Mouse (Mus musculus) heart, embryonic 15.5 days (tissue): Measurements from ENCODE around the gene Mrnip. TPM values are rescaled to one million over a fixed set of nuclear protein-coding genes. Genes with fewer than 3 reads are reported as not detected.

Experiments used
- ATAC-seq: fragments of 200-750 bp; cut with Nextera tagmentation; replicated peaks from 2 replicates; pipeline ENCODE4 v1.8.0; 2017; ENCODE audit warnings: low read depth, moderate TSS enrichment; ENCODE audit not compliant: insufficient number of reproducible peaks, insufficient read depth, low FRiP score
- H3K27ac ChIP-seq: fragments of 300-500 bp; sonication (generic); 2 replicates; pipeline ENCODE4 v1.5.1; 2015; ENCODE audit warnings: mild to moderate bottlenecking, inconsistent platforms
- H3K27me3 ChIP-seq: fragments of 300-500 bp; sonication (generic); 2 replicates; pipeline ENCODE4 v1.6.1; 2015; ENCODE audit warnings: inconsistent platforms
- H3K36me3 ChIP-seq: fragments of 300-500 bp; sonication (generic); 2 replicates; pipeline ENCODE4 v1.6.1; 2015; ENCODE audit warnings: mild to moderate bottlenecking, inconsistent platforms
- H3K4me1 ChIP-seq: fragments of 300-500 bp; sonication (generic); replicated peaks from 2 replicates; pipeline ENCODE4 v1.6.1; 2015; ENCODE audit warnings: inconsistent platforms
- H3K4me2 ChIP-seq: fragments of 300-500 bp; sonication (generic); 2 replicates; pipeline ENCODE4 v1.6.1; 2015; ENCODE audit warnings: inconsistent platforms, mild to moderate bottlenecking, moderate library complexity
- H3K4me3 ChIP-seq: fragments of 300-500 bp; sonication (generic); 2 replicates; pipeline ENCODE4 v1.5.1; 2015; ENCODE audit warnings: mild to moderate bottlenecking, inconsistent platforms
- H3K9ac ChIP-seq: fragments of 300-500 bp; sonication (generic); 2 replicates; pipeline ENCODE4 v1.6.1; 2015; ENCODE audit warnings: mild to moderate bottlenecking, inconsistent platforms
- H3K9me3 ChIP-seq: fragments of 300-500 bp; sonication (generic); replicated peaks from 2 replicates; pipeline ENCODE4 v1.6.1; 2016; ENCODE audit warnings: inconsistent platforms
- WGBS: fragments of 180-500 bp; shearing (Covaris S2); methylation state at CpG from one replicate; pipeline ENCODE4 v1.1.7; 2015; ENCODE audit warnings: mixed read lengths; 5-methylcytosine and 5-hydroxymethylcytosine counted together
- polyA plus RNA-seq: library from polyadenylated mRNA; unstranded; fragments of >200 nt; fragmentation: Nextera tagmentation; extraction: Ambion mirVana; gene quantifications from 2 replicates; pipeline ENCODE4 v1.2.1, GENCODE M21; 2015

The Mrnip gene
- polyA plus RNA-seq, 1 experiment from 2014 or later = 7.9 TPM

DNA sequence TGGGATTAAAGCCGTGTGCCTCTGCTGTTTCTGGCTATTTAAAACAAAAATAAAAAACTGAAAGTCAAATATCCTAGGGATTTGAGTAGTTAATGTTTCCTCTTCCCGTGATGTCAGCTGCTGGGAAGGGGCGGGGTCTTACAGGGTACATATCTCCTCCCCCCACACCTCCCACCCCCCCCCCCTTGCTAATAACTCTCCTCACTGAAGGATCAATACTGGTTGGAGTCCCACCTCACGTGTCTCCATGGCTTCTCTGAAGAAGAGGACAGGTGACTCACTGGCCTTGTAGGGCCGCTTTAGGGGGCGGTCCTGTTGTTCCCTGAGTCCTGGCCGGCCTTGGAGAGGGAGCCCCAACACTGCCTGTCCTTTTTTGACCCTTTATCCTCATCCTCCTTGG lies 14.4 kb downstream of the Mrnip start:
- ATAC-seq = no peak
- no peaks in the 10 kb centered on the region for H3K9me3 ChIP-seq
- WGBS = 78% methylated on average over 7 of the region's 7 CpGs
- H3K4me3 ChIP-seq = no peak overlapping the region
- no peak overlapping the region for H3K9ac ChIP-seq
- H3K27me3 ChIP-seq = no peaks in the 10 kb centered on the region
- H3K4me1 ChIP-seq = 0 out of 2 replicates have a peak, but pooled peaks cover 3% of the 10 kb centered on the region
- H3K4me2 ChIP-seq = no peak overlapping the region
- H3K27ac ChIP-seq = no peak overlapping the region
- no peaks in the 10 kb centered on the region for H3K36me3 ChIP-seq

DNA sequence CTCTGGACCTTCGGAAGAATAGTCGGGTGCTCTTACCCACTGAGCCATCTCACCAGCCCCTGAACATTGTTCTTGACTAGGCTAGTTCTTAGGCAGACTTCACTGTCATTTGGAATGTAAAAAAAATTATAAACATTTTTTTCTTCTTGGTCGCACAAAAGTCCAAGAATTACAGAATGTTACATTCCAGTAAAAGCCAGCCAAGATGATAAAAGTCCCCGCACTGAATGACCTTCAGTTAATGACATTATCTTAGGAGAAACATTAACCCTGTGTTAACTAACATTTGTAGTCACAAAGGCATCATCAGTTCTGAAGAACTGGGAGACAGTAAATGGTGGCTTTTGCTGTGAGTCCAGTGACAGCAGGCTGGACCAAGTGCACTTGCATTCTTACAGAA lies 16.1 kb downstream of the Mrnip start:
- H3K27me3 ChIP-seq = no peaks in the 10 kb centered on the region
- H3K36me3 ChIP-seq = no peaks in the 10 kb centered on the region
- no peak overlapping the region for H3K9ac ChIP-seq
- no peaks in the 10 kb centered on the region for H3K4me1 ChIP-seq
- WGBS = 65% methylated on average over 4 of the region's 4 CpGs
- no peaks in the 10 kb centered on the region for H3K9me3 ChIP-seq
- no peak overlapping the region for H3K27ac ChIP-seq
- ATAC-seq = no peak
- no peak overlapping the region for H3K4me2 ChIP-seq
- no peak overlapping the region for H3K4me3 ChIP-seq

DNA sequence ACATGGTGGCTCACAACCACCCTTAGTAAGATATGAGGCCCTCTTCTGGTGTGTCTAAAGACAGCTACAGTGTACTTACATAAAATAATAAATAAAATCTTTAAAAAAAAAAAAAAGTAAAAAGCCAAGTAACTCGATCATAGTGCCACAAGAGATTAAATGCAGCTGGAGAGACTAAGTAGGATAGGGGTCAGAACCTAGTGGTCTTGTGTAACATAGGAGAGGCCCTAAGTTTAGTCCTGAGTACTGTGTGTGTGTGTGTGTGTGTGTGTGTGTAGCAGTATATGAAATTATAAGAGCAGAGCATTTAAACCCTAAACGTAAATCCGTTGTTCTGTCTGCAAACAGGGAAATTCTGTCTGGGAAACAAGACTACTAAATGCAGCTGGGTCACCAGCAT lies 18.0 kb downstream of the Mrnip start:
- no peak overlapping the region for H3K27ac ChIP-seq
- no peaks in the 10 kb centered on the region for H3K27me3 ChIP-seq
- no peak overlapping the region for H3K4me3 ChIP-seq
- ATAC-seq = no peak
- peaks cover 2% of the 10 kb centered on the region; the same call in 1 of the 2 replicates for H3K36me3 ChIP-seq
- 86% methylated on average over 3 of the region's 3 CpGs for WGBS
- H3K9ac ChIP-seq = no peak overlapping the region
- no peaks in the 10 kb centered on the region for H3K9me3 ChIP-seq
- no peak overlapping the region for H3K4me2 ChIP-seq
- H3K4me1 ChIP-seq = no peaks in the 10 kb centered on the region

DNA sequence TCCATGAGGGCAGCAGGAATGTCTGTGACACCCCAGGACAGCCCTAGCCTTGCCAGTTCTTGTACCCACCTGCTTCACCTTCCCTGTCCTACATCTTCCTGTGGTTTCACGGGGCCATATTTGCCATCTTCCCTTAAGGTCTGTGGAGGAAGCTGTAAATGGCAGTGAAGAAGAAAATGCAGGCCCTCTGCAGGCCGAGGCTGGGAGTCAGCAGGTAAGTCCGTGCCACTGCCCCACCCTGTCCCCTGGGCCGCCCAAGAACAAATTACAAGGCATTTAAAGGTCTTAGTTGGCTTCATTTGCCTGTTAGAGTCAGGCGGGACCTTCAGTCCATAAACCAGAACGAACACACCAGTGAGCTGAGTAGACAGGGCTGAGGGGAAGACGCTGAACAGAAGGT lies 19.8 kb downstream of the Mrnip start:
- H3K36me3 ChIP-seq = peaks cover 18% of the 10 kb centered on the region
- 79% methylated on average over 7 of the region's 7 CpGs for WGBS
- no peak overlapping the region for H3K9ac ChIP-seq
- H3K27ac ChIP-seq = no peak overlapping the region
- no peaks in the 10 kb centered on the region for H3K9me3 ChIP-seq
- H3K4me3 ChIP-seq = no peak overlapping the region
- ATAC-seq = no peak
- H3K4me2 ChIP-seq = no peak overlapping the region
- no peaks in the 10 kb centered on the region for H3K4me1 ChIP-seq
- no peaks in the 10 kb centered on the region for H3K27me3 ChIP-seq

DNA sequence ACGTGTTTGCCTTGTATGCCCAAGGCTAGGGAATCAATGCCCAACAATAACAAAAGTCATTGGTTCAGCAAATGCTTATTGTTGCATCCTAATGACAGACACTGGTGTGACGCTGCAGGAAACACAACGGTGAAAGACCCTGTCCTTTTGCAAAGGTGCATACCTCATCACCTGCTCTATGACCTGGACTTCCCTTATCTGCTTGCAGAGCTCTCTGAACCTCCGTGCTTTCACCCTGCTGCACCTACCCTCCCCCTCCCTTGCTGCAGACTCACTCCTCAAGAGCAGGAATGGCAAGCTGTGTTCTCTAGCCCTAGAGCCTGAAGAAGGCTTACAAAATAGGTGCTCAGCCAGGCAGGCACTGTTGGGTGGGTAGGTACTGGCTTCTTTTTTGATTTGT lies 20.5 kb downstream of the Mrnip start:
- no peak overlapping the region for H3K4me2 ChIP-seq
- H3K27me3 ChIP-seq = no peaks in the 10 kb centered on the region
- H3K4me1 ChIP-seq = no peaks in the 10 kb centered on the region
- no peak overlapping the region for H3K9ac ChIP-seq
- no peak for ATAC-seq
- H3K4me3 ChIP-seq = no peak overlapping the region
- H3K27ac ChIP-seq = no peak overlapping the region
- 66% methylated on average over 4 of the region's 4 CpGs for WGBS
- peaks cover 25% of the 10 kb centered on the region for H3K36me3 ChIP-seq
- no peaks in the 10 kb centered on the region for H3K9me3 ChIP-seq

DNA sequence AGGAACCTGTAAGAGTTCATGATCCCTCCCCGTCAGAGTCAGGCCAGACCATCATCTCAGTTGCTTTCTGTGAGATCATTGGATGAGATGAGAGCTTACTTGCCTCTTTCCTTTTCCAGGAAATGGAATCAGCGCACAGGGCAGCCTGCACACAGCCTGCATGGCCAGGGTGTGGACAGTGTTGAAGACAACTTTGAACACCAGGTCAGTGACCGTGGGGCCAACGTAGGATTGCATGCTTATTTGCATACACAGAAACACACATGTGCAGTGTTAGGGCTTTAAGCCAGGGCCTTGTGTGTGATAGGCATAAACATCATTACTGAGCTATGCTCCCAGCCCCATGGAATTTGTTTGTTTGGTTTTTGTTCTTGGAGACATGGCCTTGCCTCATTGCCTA lies 23.3 kb downstream of the Mrnip start:
- H3K27me3 ChIP-seq = no peaks in the 10 kb centered on the region
- H3K4me2 ChIP-seq = no peak overlapping the region
- H3K36me3 ChIP-seq = peaks cover 52% of the 10 kb centered on the region
- no peak for ATAC-seq
- H3K9ac ChIP-seq = no peak overlapping the region
- 86% methylated on average over 4 of the region's 4 CpGs for WGBS
- no peak overlapping the region for H3K4me3 ChIP-seq
- no peaks in the 10 kb centered on the region for H3K9me3 ChIP-seq
- peaks cover 4% of the 10 kb centered on the region; the same call in 1 of the 2 replicates for H3K4me1 ChIP-seq
- no peak overlapping the region for H3K27ac ChIP-seq

DNA sequence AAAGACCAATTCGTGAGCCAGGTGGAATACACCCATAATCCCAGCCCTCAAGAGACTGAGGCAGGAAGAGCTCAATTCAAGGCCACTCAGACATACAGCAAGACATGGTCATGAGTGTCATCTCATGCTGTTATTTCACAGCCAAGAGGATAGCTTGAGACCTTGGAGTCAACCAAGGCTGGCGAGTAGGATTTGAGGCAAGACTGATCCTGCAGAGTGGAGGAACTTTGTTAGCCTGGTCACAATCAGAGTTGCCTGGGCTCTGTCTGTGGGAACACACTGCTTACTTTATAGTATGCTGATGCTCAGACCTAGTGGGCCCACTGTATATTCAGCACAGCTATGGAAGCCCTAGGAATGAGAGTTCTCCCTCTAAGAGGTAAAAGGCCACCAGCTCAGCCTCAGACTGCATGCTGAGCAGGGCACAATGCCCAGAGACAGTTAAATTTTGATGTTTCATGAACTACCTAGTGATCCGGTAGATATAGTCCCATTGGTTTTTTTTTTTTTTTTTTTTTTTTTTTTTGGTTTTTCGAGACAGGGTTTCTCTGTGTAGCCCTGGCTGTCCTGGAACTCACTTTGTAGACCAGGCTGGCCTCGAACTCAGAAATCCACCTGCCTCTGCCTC lies 24.1 kb downstream of the Mrnip start:
- no peak overlapping the region for H3K9ac ChIP-seq
- WGBS = 89% methylated on average over 4 of the region's 5 CpGs
- no peak overlapping the region for H3K27ac ChIP-seq
- peaks cover 61% of the 10 kb centered on the region for H3K36me3 ChIP-seq
- H3K4me3 ChIP-seq = no peak overlapping the region
- no peaks in the 10 kb centered on the region for H3K27me3 ChIP-seq
- ATAC-seq = no peak
- peaks cover 4% of the 10 kb centered on the region; the same call in 1 of the 2 replicates for H3K4me1 ChIP-seq
- no peak overlapping the region for H3K4me2 ChIP-seq
- H3K9me3 ChIP-seq = no peaks in the 10 kb centered on the region

DNA sequence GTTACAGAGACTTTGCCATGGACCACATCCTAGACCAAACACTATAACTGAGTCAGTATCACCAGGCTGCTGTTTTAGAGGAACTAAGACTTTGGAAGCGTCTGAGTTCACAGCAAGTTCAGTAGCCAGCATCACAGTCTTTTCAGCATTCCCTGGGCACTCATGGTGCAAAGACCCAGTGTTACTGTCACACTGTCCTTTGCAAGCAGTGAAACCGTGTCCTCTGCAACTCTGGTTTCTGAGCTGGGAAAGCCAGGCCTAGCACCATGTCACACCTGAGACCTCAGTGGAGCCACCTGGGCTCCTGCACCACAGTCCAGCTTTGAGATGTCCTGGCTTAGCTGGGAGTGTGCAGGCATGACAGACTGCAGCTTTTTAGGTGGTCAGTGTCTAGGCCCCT lies 24.7 kb downstream of the Mrnip start:
- H3K36me3 ChIP-seq = peaks cover 64% of the 10 kb centered on the region
- WGBS = 79% methylated on average over 2 of the region's 2 CpGs

DNA sequence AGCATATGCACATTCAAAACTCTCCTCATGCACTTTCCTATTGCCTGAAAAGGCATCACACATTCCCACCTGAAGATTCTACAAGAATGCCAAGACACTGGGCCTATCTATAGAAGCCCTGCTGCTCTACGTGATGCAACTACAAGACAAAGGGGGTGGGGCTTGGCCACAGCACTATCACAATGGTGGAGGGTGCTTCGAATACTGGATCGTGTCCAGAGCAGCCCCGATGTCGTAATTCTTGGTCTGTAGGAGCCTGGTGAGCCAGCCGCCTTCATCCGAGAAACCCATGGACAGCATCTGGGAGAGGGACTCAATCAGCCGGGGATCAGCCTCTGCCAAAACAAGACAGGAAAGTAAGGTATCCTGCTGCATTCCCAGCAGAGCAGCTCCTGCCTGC lies 26.4 kb downstream of the Mrnip start:
- H3K4me2 ChIP-seq = no peak overlapping the region
- no peaks in the 10 kb centered on the region for H3K27me3 ChIP-seq
- WGBS = 60% methylated on average over 8 of the region's 8 CpGs
- no peak overlapping the region for H3K9ac ChIP-seq
- no peak for ATAC-seq
- H3K4me3 ChIP-seq = no peak overlapping the region
- H3K9me3 ChIP-seq = no peaks in the 10 kb centered on the region
- peaks cover 4% of the 10 kb centered on the region; the same call in 1 of the 2 replicates for H3K4me1 ChIP-seq
- peaks cover 80% of the 10 kb centered on the region for H3K36me3 ChIP-seq
- no peak overlapping the region for H3K27ac ChIP-seq

More for the DNA sequence above, 24.7 kb downstream of the Mrnip start:
- H3K4me2 ChIP-seq = no peak overlapping the region
- no peak for ATAC-seq
- H3K27me3 ChIP-seq = no peaks in the 10 kb centered on the region
- H3K4me3 ChIP-seq = no peak overlapping the region
- peaks cover 4% of the 10 kb centered on the region; the same call in 1 of the 2 replicates for H3K4me1 ChIP-seq
- H3K9me3 ChIP-seq = no peaks in the 10 kb centered on the region
- no peak overlapping the region for H3K27ac ChIP-seq
- no peak overlapping the region for H3K9ac ChIP-seq

DNA sequence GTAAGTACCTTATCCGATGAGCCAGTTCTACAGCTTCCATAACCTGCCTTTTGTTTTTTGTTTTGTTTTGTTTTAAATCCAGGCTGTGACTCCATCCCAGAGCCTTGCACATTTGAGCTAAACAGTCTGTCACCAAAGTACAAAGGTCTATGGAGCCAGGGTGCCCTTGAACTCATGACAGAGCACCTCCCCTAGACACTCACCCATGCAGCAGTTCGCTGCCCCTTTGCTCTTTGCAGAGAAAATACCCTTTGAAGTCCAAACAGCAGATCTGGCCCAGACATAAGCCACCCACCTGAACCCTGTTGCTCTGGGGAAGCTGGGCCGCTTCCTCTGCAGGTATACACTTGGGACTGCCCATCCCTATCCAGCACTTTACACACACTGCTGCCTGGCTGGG lies 27.3 kb downstream of the Mrnip start:
- Histone ChIP-seq H3K27ac (no peak overlapping the region), H3K9ac (no peak overlapping the region), H3K36me3 (peaks cover 90% of the 10 kb centered on the region), H3K4me2 (no peak overlapping the region), H3K27me3 (no peaks in the 10 kb centered on the region), H3K4me3 (no peak overlapping the region), H3K4me1 (peaks cover 4% of the 10 kb centered on the region; the same call in 1 of the 2 replicates), H3K9me3 (no peaks in the 10 kb centered on the region)
- 91% methylated on average over 3 of the region's 3 CpGs for WGBS
- no peak for ATAC-seq

DNA sequence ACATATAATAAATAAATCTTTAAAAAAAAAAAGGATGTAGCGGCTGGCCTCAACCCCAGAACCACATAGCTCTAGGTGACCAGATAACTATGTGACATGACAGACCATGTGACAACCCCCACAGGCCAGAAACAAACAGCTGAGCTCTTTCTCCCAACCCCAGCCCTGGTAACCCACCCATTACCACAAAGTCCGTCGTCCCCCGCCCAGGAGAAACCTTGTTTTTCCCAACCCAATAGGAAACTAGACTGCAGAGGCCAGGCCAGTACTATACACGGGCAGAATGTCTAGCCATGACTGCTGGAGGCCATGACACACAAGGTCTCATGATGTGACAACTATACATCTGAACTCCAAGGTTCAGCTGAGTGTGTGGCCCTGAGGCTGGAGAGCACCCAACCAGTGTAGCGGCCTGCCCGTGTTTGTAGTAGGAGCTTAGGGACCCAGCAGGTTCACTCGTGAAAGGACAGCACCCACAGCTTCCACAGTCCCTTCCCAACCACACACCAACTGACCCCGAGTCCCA lies 29.1 kb downstream of the Mrnip start:
- H3K4me1 ChIP-seq = peaks cover 9% of the 10 kb centered on the region
- no peaks in the 10 kb centered on the region for H3K27me3 ChIP-seq
- H3K9me3 ChIP-seq = no peaks in the 10 kb centered on the region
- H3K27ac ChIP-seq = no peak overlapping the region
- WGBS = 90% methylated on average over 9 of the region's 9 CpGs
- no peak overlapping the region for H3K4me3 ChIP-seq
- peaks cover 93% of the 10 kb centered on the region for H3K36me3 ChIP-seq
- no peak for ATAC-seq
- H3K9ac ChIP-seq = no peak overlapping the region
- H3K4me2 ChIP-seq = no peak overlapping the region

DNA sequence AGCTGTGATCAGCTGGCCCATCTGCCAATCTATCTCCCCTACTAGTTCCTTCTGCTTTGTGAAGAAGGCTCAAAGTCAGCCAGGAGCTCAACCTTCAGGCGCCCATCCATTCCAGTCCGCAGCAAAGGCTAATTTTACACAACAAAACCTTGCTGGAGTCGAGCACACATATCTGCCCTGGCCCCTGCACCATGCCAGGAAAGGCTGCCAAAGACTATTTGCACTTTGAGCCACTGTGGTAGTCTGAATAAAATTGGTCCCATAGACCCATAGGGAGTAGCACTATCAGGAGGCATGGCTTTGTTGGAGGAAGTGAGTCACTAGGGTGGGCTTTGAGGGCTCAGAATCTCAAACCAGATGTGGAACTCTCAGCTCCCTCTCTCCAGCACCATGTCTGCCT lies 31.2 kb downstream of the Mrnip start:
- H3K36me3 ChIP-seq = peaks cover 74% of the 10 kb centered on the region
- no peaks in the 10 kb centered on the region for H3K9me3 ChIP-seq
- WGBS = 78% methylated on average over 3 of the region's 3 CpGs

More for the DNA sequence above, 31.2 kb downstream of the Mrnip start:
- H3K4me3 ChIP-seq = no peak overlapping the region
- ATAC-seq = no peak
- no peak overlapping the region for H3K9ac ChIP-seq
- H3K27ac ChIP-seq = no peak overlapping the region
- no peak overlapping the region for H3K4me2 ChIP-seq
- peaks cover 18% of the 10 kb centered on the region for H3K4me1 ChIP-seq
- no peaks in the 10 kb centered on the region for H3K27me3 ChIP-seq
